Mouse (Mus musculus) CH12.LX (cell line): ENCODE measurements around the gene Cyp2j9. TPM values are rescaled to one million over a fixed set of nuclear protein-coding genes. Genes with fewer than 3 reads are reported as not detected.

Experiments used
- DNase-seq: peaks from one replicate; pipeline ENCODE4 v3.0.0-alpha.2; 2013; ENCODE audit errors: extremely low read depth
- H3K27ac ChIP-seq: 2 replicates; pipeline ENCODE4 v1.5.1; 2012; ENCODE audit warnings: low read depth, mild to moderate bottlenecking, control low read depth, moderate library complexity; ENCODE audit not compliant: insufficient read depth
- H3K27me3 ChIP-seq: replicated peaks from 2 replicates; pipeline ENCODE3; 2012; ENCODE audit warnings: inconsistent platforms
- H3K36me3 ChIP-seq, 2 experiments: replicated peaks in 1 of 2; 2 replicates each; pipeline versions ENCODE3 to v1.6.1; 2012; ENCODE audit warnings: inconsistent platforms in 1 of 2, low read length in 1 of 2, mild to moderate bottlenecking in 1 of 2, mixed read lengths in 1 of 2, moderate library complexity in 1 of 2; ENCODE audit not compliant: control insufficient read depth in 1 of 2, insufficient read depth in 1 of 2
- H3K4me1 ChIP-seq, 2 experiments: 2 replicates each; pipeline ENCODE4 v1.6.1; 2012; ENCODE audit warnings: inconsistent platforms in 1 of 2, moderate library complexity in 1 of 2; ENCODE audit not compliant: insufficient read depth in 2 of 2, control insufficient read depth in 1 of 2
- H3K4me2 ChIP-seq: 2 replicates; pipeline ENCODE4 v1.6.1; 2012; ENCODE audit warnings: low read depth, mild to moderate bottlenecking, control low read depth; ENCODE audit not compliant: poor library complexity, insufficient read depth, severe bottlenecking
- H3K4me3 ChIP-seq, 3 experiments: fragments of 150-350 bp in 1 of 3; sonication (generic) in 1 of 3; replicated peaks in 1 of 3; 2 replicates each; pipeline versions ENCODE3 to v1.5.1; 2011 to 2012; ENCODE audit warnings: low read depth in 2 of 3, low read length in 2 of 3, mild to moderate bottlenecking in 2 of 3, moderate library complexity in 2 of 3, control low read depth in 1 of 3, improper control_type of control experiment in 1 of 3, inconsistent platforms in 1 of 3, mixed read lengths in 1 of 3; ENCODE audit not compliant: poor library complexity in 1 of 3
- H3K79me2 ChIP-seq: replicated peaks from 2 replicates; pipeline ENCODE4 v1.6.1; 2012; ENCODE audit warnings: mild to moderate bottlenecking, moderate library complexity; ENCODE audit not compliant: control insufficient read depth, poor library complexity, insufficient read depth, severe bottlenecking; ENCODE audit errors: extremely low read depth
- H3K9ac ChIP-seq: 2 replicates; pipeline ENCODE4 v1.6.1; 2012; ENCODE audit warnings: low read depth, mild to moderate bottlenecking, control low read depth, moderate library complexity; ENCODE audit not compliant: insufficient read depth
- H3K9me3 ChIP-seq: replicated peaks from 2 replicates; pipeline ENCODE3; 2012; ENCODE audit warnings: low read length, inconsistent platforms, mixed read lengths
- BHLHE40 ChIP-seq: IDR thresholded peaks from 2 replicates; pipeline ENCODE4 v1.6.1; 2011; ENCODE audit warnings: mild to moderate bottlenecking, low read depth, low read length, improper control_type of control experiment
- CHD1 ChIP-seq: IDR thresholded peaks from 2 replicates; pipeline ENCODE4 v1.6.1; 2012; ENCODE audit warnings: low read depth, low read length, improper control_type of control experiment, inconsistent platforms
- CHD2 ChIP-seq: IDR thresholded peaks from 2 replicates; pipeline ENCODE4 v1.6.1; 2011; ENCODE audit warnings: low read length, improper control_type of control experiment
- ELF1 ChIP-seq: IDR thresholded peaks from 2 replicates; pipeline ENCODE4 v1.6.1; 2014; ENCODE audit warnings: low read depth, mild to moderate bottlenecking, inconsistent platforms, low read length, improper control_type of control experiment
- HCFC1 ChIP-seq: IDR thresholded peaks from 2 replicates; pipeline ENCODE4 v1.6.1; 2012; ENCODE audit warnings: low read depth, mild to moderate bottlenecking, inconsistent platforms, low read length, improper control_type of control experiment
- JUND ChIP-seq: conservative IDR thresholded peaks from 2 replicates; pipeline ENCODE4 v1.6.1; 2011; ENCODE audit warnings: low read depth, low read length, improper control_type of control experiment
- KAT2A ChIP-seq: IDR thresholded peaks from 2 replicates; pipeline ENCODE4 v1.6.1; 2012; ENCODE audit warnings: low read length, improper control_type of control experiment, inconsistent platforms; ENCODE audit not compliant: insufficient replicate concordance
- MAX ChIP-seq: IDR thresholded peaks from 2 replicates; pipeline ENCODE4 v1.6.1; 2011; ENCODE audit warnings: low read length, improper control_type of control experiment
- MAZ ChIP-seq: IDR thresholded peaks from 2 replicates; pipeline ENCODE4 v1.6.1; 2012; ENCODE audit warnings: low read depth, mild to moderate bottlenecking, inconsistent platforms, low read length, improper control_type of control experiment, moderate library complexity
- NRF1 ChIP-seq: IDR thresholded peaks from 2 replicates; pipeline ENCODE4 v1.6.1; 2014; ENCODE audit warnings: low read depth, mild to moderate bottlenecking, inconsistent platforms, low read length, improper control_type of control experiment, moderate library complexity
- PAX5 ChIP-seq: IDR thresholded peaks from 2 replicates; pipeline ENCODE4 v1.6.1; 2012; ENCODE audit warnings: low read length, inconsistent platforms, mixed read lengths
- POLR2AphosphoS2 ChIP-seq: IDR thresholded peaks from 2 replicates; pipeline ENCODE4 v1.6.1; 2011; ENCODE audit warnings: low read depth, low read length, improper control_type of control experiment
- RAD21 ChIP-seq: IDR thresholded peaks from 2 replicates; pipeline ENCODE4 v1.6.1; 2011; ENCODE audit warnings: low read depth, mild to moderate bottlenecking, low read length, improper control_type of control experiment, moderate library complexity
- RCOR1 ChIP-seq: conservative IDR thresholded peaks from 2 replicates; pipeline ENCODE4 v1.6.1; 2012; ENCODE audit warnings: low read depth, mild to moderate bottlenecking, inconsistent platforms, low read length, improper control_type of control experiment
- SIN3A ChIP-seq: IDR thresholded peaks from 2 replicates; pipeline ENCODE4 v1.6.1; 2012; ENCODE audit warnings: low read length, improper control_type of control experiment, inconsistent platforms
- TCF12 ChIP-seq: IDR thresholded peaks from 2 replicates; pipeline ENCODE4 v1.6.1; 2014; ENCODE audit warnings: low read depth, mild to moderate bottlenecking, inconsistent platforms, low read length, improper control_type of control experiment
- USF2 ChIP-seq: conservative IDR thresholded peaks from 2 replicates; pipeline ENCODE4 v1.6.1; 2011; ENCODE audit warnings: low read depth, low read length, improper control_type of control experiment
- ZC3H11A ChIP-seq: IDR thresholded peaks from 2 replicates; pipeline ENCODE4 v1.6.1; 2012; ENCODE audit warnings: low read depth, mild to moderate bottlenecking, inconsistent platforms, low read length, improper control_type of control experiment
- ZNF384 ChIP-seq: IDR thresholded peaks from 2 replicates; pipeline ENCODE4 v1.6.1; 2012; ENCODE audit warnings: low read depth, low read length, improper control_type of control experiment, inconsistent platforms
- dilution Hi-C: fragments of 300-500 bp; cut with MboI; formaldehyde crosslinking; loops from 2 replicates; pipeline ENCODE4 v1.14.3; 2020; ENCODE audit warnings: low sequenced_read_pairs; ENCODE audit not compliant: extremely low pct_unique_long_range_greater_than_20kb, extremely low pct_ligation_motif_present
- in situ Hi-C: fragments of 300-500 bp; cut with MboI; formaldehyde crosslinking; loops from 3 replicates; pipeline ENCODE4 v1.14.3; 2019; ENCODE audit warnings: low sequenced_read_pairs, low pct_ligation_motif_present, low pct_unique_long_range_greater_than_20kb, mixed read lengths
- polyA plus RNA-seq: library from polyadenylated mRNA; unstranded; fragments of >175 nt; gene quantifications from 2 replicates; pipeline ENCODE4 v1.2.1, GENCODE M21; 2012; ENCODE audit warnings: low read depth; ENCODE audit not compliant: insufficient read length
- total RNA-seq, 2 experiments: library from RNA; depleted of rRNA; stranded (reverse); fragments of 300-350 nt in 1 of 2; fragments of >200 nt in 1 of 2; gene quantifications; 2 replicates each; pipeline ENCODE4 v1.2.3; 2012 to 2014

Cyp2j9 gene
- total and polyA plus RNA-seq, 3 experiments: not detected

DNA sequence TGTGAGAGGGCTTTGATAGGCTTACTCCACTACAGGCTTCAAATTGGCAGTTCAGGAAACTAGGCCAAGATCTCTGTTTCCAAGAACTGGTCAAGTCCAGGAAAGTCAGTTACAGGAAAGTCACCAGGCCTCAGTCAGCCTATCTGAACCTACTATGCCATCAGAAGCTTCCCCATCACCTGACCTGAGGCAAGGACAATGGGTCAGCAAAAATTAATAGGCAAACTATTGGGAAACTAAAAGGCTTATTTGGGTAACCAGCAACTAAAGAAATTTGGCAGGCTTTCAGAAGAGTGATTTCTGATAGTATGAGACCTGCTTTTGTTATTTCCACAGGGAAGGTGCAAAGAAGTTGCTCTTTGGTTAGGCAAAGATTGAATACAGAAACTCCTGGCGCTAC, 31.1 kb upstream of the Cyp2j9 start:
- Histone ChIP-seq H3K36me3 (no peaks in the 10 kb centered on the region), H3K27me3 (no peaks in the 10 kb centered on the region), H3K27ac (no peak overlapping the region), H3K4me2 (no peak overlapping the region), H3K4me1 (no peaks in the 10 kb centered on the region), H3K79me2 (no peaks in the 10 kb centered on the region), H3K9me3 (peaks cover 36% of the 10 kb centered on the region), H3K9ac (no peak overlapping the region), H3K4me3 (no peak overlapping the region)
- dilution Hi-C loops (no loop called here), in situ Hi-C loops (no loop called here)
- no peak for TF ChIP-seq HCFC1
- no peak for TF ChIP-seq JUND
- no peak for TF ChIP-seq CHD1
- TF ChIP-seq BHLHE40: no peak
- no peak for TF ChIP-seq RAD21
- no peak for TF ChIP-seq USF2
- no peak for TF ChIP-seq PAX5
- TF ChIP-seq MAX: no peak
- DNase-seq: no peak

DNA sequence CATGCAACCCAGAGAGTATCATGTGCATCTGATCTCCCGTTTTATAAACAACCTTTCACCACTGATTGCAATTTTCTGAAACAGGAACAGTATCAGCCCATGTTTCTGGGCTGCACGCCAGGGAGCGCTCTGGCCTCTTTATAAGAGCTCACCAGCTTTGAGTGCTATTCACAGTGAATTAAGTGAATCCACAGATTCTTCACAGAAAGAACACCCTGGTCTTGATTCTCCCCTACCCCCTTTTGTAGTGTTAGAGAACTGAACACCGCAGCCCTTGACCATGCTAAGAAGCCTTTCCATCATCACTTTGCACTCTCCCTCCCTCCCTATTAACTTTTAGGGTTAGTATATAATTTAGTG, 393 bp upstream of the Cyp2j9 start:
- no peak overlapping the region for H3K4me3 ChIP-seq
- TF ChIP-seq TCF12 (no peak), ZC3H11A (no peak), HCFC1 (no peak), KAT2A (no peak), MAX (no peak), ZNF384 (no peak), RCOR1 (no peak), NRF1 (no peak), PAX5 (no peak), SIN3A (no peak), POLR2AphosphoS2 (no peak), CHD2 (no peak), ELF1 (no peak), MAZ (no peak)
- peaks cover 36% of the 10 kb centered on the region for H3K9me3 ChIP-seq
- no peaks in the 10 kb centered on the region for H3K27me3 ChIP-seq
- H3K4me1 ChIP-seq: no peaks in the 10 kb centered on the region
- DNase-seq: no peak
- no peak overlapping the region for H3K4me2 ChIP-seq
- in situ Hi-C loops (no loop called here), dilution Hi-C loops (no loop called here)
- no peak overlapping the region for H3K9ac ChIP-seq
- H3K27ac ChIP-seq: no peak overlapping the region
- H3K36me3 ChIP-seq: no peaks in the 10 kb centered on the region
- H3K79me2 ChIP-seq: no peaks in the 10 kb centered on the region
